Mouse (Mus musculus) right cerebral cortex, adult 2 months (tissue): ENCODE measurements at regions not wholly inside any gene's neighbourhood (a gene's known extent, or its start where the extent isn't known, plus 50 kb on each side); places are given as distances from the start of the nearest gene placed in this dataset.

Experiments used
- DNase-seq, 2 experiments: peaks; one replicate each; pipeline ENCODE4 v3.0.0; 2021 to 2022; ENCODE audit warnings: low spot score in 2 of 2

DNA sequence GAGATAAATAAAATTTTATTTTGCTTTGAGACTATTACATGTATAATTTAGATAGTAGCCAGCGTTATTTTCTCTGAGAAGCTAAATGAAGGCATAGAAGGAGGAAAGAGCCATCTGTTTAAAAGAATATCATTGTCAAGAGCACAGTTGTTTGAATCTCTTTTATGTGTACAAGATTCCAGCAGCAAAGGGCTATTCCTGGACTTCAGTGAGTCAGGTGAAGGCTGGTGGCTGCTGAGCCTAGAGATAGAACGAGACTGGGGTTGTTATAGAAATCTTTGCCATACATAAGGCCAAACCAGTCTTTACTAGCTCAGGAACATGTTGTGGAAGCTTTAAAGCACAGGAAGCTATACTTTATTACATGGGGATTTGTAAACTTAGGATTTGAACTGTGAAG is 261.6 kb downstream of the Adcyap1 start:
- peak; percentile 3 to 16 for DNase-seq

DNA sequence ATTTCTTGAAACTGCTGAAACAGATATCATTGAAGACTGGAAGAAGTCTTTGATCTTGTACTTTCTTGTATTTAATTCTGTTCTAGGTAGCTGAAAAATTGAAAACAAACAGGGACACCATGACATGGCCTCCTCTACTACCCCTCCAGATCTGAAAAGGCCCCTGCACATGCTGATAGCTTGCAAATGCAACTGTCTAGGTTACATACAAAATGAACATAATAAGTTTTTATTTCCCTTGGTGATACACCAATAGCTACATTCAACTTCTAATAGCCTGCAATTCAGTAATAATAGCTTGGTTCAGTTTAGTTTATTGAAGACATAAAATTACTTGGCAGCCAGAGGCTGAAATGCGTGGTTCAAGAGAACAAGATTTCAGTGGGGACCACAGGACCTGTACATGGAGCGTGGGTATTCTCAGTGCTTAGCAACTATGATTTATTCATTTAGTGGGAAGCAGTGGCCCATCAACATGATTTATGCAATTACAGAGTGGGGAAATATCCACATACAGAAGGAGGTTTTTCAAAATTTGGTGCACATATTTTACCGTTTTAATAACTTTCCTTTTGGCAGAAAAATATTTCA is 264.9 kb downstream of the Adcyap1 start:
- no peak for DNase-seq

DNA sequence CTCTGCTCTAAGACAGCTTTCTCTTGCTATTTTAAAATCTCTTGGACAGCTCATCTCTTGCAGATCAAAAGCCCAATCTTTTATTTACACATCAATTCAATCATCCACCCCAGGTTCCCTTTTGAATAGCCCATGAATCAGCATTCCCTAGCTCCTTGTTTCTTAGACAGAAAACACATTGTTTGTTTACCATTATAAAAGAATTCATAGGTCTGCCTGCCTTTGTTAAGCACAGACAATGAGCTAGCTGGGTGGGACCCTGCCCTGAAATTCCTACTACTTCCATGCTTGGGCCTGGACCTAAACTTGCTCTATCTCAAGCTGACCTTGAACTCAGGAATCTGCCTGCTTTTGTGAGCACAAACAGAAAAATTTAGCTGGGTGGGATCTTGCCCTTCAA is 283.6 kb downstream of the Adcyap1 start:
- DNase-seq: no peak

DNA sequence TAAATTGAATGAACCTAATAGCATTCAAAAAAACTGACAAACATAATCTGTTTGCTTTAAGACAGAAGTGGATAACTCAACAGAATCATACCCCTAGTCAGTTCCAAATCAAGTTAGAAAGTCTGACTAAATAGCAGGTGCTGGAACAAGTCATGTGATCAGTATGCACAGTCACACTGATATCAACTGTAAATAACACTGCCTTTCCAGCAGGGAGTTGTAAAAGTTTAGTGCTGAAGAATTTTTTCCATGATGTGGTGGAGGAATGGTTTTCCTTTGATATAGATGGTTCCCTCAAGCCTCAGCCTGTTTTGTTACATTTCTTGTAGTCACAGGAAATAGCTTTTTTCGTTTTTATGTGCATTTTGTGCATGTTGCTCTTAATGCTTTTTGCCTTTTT is 285.7 kb downstream of the Adcyap1 start:
- DNase-seq: no peak

DNA sequence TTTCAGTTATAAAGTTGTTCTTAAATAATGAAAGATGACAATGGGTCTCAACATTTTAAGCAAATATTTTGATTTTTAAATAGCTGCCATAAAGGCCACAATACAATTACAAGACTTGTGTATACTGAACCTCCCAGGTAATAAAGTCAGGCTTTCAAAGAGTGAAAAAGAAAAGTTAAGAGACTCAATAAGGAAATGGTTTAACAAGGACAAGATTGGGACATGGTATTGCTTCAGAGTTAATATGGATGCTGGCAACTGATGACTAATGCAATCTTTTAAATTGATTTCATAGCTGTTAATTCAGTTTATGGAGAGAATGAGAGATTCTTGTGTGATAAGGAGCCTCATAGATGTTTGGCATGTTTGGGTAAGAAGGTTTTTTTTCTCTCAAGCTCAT is 287.6 kb downstream of the Adcyap1 start:
- DNase-seq: no peak

DNA sequence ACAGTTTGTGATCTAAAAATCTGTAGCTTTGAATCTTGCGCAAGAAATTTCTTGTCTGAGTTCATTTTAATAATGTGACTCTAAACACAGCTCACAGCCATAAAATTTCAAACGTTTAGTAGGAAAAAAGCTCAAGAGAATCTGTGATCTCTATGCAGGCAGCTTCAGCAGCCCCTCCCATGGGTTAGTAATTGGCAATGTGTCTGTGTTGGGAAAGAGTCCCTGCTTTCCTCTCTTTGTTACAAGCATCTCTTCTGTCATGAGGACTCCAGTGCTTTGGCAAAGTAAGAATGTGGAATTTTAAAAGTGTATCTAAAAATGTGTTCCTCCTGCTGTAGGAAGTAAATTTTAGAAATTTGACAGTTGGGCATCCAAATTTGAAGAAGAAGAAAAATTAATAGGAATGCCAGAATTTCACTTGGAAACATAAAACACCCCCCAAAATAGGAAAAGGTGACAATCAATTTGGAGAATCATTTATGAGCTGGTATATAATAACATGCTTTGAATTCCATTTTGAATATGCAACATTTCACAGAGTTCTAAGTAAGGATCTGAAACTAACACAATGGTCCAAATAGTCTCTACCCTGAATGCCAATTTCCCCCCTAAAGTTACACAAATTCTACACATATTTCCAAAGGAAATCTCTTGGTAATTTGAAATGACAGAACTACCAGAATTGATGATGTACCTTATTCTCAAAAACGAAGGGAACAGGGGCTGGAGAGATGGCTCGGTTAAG is 291.3 kb downstream of the Adcyap1 start:
- peak in 1 of 2 experiments; percentile 4 for DNase-seq

DNA sequence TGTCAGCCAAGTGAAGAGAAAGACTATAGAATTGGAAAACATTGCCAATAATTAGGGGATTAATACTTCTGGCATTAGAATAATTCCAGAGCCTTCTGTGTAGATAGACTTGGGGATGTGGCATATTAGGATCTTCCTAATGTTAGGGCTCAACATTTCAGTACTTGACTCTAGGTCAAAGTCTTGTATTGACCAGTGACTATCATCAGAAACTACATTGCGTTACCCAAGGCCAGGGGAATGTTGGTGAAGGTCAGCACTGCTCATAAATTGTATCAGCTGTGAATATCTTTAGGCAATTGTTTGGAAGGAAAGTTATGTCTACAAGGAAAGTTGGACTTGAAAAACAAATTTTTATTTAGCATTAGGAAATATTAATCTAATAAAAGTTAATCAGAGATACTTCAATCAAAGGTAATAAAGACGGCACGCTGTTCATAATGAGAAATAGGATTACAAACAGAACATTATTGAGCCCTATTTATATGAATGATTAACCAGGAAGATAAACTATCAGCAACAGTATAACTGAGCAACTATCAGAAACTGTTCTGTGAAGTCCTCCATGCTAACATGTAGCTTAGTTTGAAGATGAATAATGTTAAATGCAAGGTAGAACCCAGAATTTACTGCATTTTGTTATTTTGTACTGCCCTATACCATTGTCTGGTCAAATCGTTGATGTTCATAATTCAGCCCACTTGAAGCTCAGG is 310.2 kb downstream of the Adcyap1 start:
- DNase-seq: no peak

DNA sequence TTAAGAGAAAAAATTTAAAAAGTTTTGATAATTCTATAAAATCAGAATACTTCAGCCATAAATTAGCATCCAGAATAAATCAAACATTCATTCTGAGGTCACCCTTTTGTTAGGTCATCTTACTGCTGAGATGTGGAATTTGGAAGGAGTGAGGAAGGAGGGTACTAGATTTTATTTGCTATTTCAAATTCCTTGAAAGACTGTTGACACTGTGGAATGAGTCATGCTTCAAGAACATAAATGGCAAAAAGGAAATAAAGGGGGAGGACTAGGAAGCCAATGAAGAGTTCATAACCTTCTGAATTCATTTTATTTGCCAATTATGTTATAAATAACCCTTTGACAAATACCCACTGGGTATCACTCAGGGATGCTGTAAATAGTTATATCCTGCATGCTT is 324.6 kb downstream of the Adcyap1 start:
- no peak for DNase-seq

DNA sequence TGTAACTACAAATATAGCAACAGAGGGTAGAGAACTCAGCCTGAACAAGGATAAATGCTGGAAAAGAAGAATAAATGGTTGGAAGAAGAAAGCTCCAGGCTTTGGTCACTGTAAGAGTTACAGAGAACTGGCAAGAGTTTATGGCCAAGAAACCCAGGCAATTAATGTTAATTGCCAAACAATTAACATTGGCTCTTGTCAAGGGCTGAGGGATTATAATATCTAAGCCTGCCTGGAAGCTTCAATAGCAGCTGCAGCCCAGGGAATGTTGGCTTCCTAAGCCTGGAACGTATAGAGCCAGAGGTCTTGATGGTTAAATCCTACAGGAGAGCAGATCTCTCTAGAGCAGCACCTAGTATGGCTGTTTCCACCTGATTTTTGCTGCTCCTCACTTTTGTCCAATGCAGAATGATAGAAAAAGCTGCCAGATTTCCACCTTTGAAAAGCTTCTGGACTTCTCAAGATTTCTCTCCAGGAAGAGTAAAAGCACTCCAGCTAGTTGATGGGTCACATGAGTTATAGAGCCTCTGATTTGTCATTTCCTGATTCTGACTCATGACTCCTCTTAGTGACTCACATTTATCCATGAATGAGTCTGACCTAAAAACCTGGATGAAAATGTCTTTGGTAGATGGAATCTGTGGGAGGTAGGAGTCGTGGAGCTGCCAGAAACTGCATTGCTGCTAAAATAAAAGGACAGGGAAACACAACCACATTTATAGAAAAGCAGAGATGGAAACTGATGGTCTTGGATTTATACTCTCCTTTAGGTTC is 327.2 kb downstream of the Adcyap1 start:
- DNase-seq: no peak

DNA sequence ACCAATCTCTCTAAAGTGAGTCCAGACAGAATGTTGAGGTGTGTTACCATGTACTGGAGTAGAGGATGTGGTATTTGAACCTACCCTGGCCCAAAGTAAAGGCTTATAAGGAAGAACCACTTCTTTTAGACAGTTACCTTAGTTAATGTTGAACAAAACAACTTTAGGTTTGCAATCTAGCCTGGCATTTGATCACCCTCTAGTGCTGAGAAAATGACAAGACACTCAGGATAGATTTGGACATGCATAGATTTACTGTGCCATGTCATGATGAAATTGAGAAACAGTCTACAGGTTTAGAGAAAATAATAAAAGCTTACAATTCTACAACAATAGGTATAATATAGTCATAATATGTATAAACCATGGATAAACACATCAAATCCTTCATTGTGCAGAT is 333.7 kb downstream of the Adcyap1 start:
- DNase-seq: no peak

DNA sequence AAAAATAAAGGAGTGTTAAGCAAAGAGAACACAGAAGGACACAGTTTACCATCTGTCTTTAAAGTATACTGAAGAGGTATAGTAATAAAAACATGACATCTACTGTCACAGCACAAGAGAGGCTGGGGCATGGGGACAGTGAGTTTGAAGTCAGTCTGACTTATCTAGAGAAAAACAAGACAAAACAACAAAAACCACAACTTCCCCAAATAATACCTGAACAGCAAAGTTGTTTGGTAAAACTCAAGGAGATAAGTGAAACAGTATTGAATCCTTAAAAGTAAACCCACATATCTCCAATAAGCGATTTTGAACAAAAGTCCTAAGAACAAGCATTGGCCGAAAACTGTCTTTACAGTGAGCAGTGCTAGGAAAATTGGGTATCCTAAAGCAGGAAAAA is 336.1 kb downstream of the Adcyap1 start:
- no peak for DNase-seq

DNA sequence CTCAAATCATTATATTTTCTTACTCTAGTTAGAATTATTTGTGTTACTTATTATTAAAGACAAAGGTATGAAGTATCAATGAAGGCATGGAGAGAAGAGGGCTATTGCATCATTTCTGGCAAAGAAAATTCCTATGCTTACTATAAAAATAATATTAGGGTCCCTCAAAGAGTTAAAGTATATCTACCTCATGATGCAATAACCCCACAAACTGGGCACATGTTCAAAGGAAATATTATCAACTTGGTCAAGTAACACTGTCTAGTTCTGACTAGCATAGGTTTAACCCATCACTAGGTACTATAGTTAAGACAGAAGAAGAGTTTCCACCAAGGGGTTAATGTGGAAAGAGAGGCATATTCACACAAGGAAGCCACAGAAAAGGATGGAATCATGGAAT is 336.9 kb downstream of the Adcyap1 start:
- no peak for DNase-seq

DNA sequence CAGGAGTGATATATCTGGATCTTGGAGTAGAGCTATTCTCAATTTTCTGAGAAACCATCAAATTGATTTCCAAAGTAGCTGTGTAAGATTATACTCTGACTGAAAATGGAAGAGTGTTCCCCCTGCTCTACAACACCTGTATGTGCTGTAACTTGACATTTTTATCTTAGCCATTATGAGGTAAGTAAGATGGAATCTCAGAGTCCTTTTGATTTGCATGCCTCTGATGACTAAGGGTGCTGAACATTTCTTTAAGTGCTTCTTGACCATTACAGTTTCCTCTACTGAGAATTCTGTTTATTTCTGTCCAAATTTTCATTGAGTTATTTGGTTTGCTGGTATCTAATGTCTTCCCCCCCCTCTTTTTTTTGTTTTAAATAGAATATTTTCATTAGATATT is 343.0 kb downstream of the Adcyap1 start:
- DNase-seq: no peak

DNA sequence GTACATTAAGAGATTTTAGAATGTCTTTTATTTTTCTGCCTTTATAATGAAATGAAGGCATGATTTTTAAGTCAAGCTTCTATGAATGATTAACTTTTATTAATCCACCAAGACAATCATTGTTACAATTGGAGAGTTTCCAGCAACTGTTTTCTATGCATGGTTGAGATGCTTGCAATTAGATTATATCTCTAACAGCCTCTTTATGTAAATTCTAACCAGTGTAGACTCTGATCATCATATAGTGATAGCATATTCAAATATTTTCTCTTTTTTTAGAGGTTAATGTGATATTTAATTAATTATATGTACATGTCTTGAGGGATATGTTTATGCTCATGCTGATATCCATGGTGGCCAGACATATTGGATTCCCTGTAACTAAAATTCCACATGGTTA is 351.5 kb downstream of the Adcyap1 start:
- no peak for DNase-seq

DNA sequence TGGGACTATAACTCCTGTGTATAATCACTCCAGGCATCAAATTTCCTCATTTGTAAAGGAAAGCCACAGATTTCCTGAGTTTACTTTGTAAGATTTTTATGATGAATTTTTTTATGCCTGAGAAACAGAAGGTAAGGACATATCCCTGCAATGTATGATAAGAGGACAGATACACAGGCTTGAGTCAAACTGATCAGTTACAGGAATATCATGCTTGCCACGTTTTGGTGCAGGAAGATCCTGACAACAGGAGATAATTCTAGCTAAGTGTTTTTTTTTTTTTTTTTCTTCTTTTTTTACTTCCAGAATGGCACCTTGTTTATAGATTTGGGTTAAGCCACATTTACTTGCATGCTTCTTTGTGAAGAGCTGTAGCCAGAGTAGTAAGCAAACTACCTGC is 357.1 kb downstream of the Adcyap1 start:
- no peak for DNase-seq

DNA sequence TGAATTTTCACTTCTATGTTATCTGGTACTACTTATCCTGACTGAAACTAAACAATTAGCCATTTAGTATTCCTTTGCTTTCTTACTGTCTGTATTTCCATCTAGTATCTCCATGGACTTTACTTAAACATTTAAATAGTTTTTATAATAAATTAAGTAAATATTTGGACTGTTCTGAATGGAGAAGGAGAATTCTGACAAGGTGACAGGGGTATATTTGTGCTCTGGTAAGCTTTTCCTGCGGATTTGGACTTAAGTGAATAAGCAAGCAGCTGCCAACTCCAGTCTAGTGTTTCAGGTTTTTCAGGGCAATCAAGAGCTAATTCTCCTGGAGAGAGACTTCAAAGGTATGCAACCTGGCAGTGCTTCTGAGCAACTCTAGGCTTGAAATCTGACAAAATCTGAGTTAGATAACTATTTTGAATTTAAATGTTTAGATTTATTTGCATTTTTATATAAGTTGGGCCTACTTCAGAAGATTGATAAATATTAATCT is 364.5 kb downstream of the Adcyap1 start:
- no peak for DNase-seq

DNA sequence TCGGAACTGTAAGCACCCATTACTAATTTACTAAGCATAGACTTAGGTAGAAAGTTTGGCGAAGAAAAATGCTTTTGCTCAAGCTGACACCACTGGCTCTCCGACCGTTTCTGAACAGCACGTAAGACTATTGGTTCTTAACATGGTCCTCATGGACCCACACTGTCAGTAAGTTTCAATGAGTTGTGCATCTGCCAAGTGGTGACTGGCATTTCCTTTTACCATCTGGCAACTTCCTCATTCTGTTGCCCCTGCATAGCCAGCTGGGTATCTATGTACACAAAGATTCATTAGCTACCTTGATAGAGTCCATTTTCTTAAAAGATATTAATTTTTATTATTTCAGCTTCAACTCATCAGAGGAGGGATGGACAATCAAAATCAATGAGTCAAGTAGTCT is 381.2 kb downstream of the Adcyap1 start:
- DNase-seq: no peak

DNA sequence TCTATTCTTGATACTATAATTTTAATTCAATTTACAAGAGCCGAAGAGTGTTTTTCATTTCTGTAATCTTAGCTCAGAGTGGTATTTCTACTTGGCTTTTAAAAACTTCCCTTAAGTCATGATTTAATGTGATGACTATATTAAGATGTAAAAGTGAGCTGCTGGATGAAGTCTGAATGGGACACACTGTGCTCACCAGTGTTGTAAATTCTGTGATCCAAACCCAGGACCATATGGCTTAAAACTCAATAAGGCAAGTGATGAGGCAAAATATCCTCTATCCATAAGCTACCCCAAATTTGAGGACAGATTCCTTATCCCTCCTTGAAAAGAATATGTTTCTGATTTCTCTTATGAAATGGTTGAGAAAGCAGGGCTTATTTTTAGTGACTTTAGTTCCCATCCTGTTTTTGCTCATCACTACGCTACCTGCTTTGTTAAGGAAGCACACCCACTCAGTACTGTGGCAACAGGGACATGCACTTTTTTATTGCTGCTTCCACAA is 399.4 kb downstream of the Adcyap1 start:
- DNase-seq: peak in 1 of 2 experiments; percentile 9

DNA sequence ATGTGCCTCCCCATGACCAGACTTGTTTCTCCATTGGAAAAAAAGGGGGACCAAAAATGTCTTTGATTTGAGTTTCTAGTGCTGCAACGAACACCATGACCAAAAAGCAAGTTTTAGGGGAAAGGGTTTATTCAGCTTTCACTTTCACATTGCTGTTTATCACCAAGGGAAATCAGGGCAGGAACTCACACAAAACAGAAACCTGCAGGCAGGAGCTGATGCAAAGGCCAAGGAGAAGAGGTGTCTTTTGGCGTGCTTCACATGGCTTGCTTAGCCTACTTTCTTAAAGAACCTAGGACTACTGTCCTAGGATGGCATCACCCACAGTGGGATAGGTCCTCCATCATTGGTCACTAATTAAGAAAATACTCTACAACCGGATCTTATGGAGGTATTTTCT is 401.4 kb downstream of the Adcyap1 start:
- no peak for DNase-seq

DNA sequence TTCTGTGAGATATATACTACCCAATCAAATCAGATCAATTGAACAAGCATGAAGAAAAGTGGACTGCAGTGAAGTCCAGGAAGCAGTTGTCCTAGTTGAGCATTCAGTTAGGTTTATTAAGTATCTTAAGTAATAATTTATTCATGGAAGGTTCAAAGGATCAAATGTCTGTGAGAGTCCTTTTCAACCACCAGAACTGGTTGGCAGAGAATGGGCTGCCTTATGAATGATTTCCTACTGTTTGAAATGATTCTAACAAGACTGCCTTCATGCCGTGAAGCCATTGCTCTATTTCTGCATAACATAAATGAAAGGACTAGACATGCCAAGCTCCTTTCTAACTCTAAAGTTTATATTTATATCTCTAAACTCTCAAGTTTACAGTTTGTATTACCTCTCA is 410.4 kb downstream of the Adcyap1 start:
- DNase-seq: no peak

DNA sequence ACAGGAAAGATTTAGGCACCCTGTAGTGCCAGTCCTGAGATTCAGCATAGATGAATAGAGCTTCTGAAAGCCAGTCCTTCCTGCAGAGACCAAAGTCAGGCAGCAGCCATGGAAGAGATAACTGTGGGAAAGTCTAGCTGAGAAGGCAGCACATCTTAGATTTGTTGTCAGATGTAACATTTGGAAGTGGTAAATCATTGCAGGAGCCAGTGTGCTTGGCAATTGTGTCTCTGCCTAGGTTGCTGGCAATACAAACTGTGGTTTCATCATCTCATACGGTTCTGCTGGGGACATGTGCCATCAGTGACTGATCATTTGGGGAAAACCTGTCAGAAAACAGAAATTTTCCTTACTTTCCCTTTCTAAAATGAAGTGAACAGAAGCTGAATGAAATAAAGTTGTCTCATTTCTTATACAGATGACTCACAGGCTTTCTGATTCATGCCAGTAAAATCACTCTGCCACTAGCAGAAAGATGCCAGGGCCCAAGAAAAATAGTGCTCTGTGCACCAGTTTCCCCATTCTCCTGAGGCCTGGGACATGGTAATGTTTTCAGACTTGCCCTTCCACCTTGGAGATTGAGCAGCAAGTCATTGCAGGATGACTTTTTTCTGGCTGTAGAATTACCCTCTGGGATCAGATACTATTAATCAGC is 411.3 kb downstream of the Adcyap1 start:
- DNase-seq: peak; percentile 7 to 21
